Mouse (Mus musculus): Measurements from ENCODE around the gene Acacb. TPM values are rescaled to one million over a fixed set of nuclear protein-coding genes. Genes with fewer than 3 reads are reported as not detected.
A peak's percentile ranks its signal among the peaks of the same experiment; 100 is the strongest.

The Acacb gene
- total RNA-seq, 2 experiments from 2014 or later: 156 to 159 TPM

DNA sequence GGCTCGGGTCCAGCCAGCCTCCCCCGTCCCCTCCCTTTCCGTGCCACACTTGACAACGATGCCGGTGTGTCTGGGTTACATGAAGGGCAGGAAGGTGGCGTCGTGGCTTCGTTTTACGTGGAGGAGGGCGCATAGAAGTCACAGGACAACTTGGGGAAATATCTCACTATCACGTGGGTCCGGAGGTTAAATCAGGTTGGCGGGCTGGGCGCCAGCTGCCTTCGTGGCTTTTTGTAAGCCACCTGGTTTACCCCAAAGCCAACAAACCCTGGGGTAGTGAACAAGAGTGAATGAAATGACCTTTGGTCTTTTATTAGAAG is 14.9 kb upstream of the Acacb start:
- DNase-seq: peak; percentile 85 to 86
- intact Hi-C loops (cut with DNase I): loop anchor here (5.0 kb wide), 1 partner anchor 46 kb away; no protein-coding TSS in a partner anchor

DNA sequence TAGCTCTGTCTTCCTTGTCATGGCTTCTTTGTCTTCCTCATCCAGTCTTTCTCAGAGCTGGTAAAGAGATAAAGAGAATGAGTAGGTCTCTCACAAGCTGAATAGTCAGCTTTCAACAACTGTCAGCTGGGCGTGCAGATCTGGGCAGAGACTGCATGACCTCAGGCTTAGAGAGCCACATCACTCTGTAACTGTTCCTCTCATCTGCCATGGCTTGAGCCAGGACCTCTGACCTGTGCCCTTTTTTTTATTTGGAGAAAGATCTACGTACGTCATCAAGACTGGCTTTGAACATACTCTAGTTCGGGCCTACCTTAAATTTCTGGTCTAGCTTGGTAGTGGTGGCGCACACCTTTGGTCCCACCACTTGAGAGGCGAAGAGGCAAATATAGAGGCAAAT is 13.5 kb upstream of the Acacb start:
- intact Hi-C loops (cut with DNase I): loop anchor here (5.0 kb wide), 1 partner anchor 44 kb away; no protein-coding TSS in a partner anchor
- no peak for DNase-seq

DNA sequence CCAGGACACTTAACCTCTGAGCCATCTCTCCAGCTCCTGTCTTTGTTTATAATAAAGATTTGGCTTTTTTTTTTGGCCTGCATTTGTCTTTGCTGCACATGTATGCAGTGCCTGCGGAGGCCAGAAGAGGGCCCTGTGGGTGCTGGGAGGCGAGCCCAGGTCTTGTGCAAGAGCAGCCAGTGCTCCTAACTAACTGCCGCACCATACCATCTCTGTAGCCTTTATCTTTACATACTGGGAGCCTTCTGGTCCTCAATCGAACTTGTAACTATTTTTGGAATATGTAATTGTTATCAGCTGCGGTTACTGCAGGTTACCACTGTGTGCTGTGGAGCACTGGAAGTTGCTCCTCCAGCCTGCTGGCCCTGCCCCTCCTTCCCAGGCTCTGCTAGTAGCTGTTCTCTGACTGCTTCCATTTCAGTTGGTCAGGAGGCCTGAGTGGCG is 12.2 kb upstream of the Acacb start:
- DNase-seq: peak; percentile 84
- intact Hi-C loops (cut with DNase I): loop anchor here (5.0 kb wide), 1 partner anchor 43 kb away; no protein-coding TSS in a partner anchor

DNA sequence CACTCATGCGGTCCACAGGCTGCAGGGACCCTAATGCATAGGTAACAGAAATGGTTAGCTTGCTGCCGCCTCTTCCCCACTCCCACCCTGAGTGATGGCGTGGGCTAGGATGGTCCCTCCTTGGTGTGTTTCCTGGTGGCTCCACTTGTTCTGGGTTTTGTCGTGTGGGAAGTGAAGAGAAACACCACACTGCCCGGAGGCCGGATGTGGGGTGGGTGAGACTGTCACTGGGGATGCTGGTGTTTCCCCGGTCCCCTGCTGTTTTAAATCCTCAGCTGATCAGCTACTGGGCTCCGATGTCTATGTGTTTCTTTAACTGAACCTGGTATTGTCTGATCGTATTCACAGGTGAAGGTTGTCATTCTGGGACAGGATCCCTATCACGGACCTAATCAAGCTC is 10.8 kb upstream of the Acacb start:
- intact Hi-C loops (cut with DNase I): no loop called here
- no peak for DNase-seq

DNA sequence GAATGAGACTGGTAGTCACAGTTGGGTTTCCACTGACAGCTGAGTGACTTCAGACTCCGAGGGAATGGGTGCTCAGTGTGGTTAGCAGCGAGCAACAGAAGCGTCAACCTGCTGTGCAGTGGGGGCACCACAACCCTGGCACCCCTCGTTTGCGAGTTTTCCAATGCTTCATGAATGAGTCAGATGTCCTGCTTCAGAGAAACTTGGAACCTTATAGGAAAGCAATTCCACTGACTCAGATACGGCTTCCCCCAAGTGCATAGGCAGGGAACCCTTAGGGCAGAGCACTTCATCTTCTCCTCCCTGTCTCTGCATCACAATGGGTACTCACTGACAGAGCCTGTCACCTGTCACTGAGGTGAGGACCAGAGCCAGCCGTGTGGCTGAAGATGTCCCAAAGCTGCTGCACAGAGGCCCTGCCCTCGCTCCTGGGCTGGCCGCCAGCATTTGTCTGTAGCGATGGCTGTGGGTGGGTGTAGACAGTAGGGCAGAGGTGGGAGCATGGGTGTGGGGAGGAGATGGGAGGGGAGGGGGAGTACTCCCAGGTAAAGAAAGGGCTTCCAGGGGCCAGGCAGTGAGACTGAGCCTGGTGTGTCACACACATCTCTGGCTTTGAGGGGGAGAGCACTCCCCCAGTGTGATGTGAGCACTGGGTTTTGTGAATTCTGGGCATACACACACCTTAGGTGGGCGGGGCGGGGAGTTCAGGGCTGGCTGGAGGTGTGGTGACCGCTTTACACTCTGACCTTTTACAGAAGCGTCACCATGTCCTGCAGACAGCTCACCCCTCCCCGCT is 8.7 kb upstream of the Acacb start:
- peak; percentile 52 to 59 for DNase-seq

DNA sequence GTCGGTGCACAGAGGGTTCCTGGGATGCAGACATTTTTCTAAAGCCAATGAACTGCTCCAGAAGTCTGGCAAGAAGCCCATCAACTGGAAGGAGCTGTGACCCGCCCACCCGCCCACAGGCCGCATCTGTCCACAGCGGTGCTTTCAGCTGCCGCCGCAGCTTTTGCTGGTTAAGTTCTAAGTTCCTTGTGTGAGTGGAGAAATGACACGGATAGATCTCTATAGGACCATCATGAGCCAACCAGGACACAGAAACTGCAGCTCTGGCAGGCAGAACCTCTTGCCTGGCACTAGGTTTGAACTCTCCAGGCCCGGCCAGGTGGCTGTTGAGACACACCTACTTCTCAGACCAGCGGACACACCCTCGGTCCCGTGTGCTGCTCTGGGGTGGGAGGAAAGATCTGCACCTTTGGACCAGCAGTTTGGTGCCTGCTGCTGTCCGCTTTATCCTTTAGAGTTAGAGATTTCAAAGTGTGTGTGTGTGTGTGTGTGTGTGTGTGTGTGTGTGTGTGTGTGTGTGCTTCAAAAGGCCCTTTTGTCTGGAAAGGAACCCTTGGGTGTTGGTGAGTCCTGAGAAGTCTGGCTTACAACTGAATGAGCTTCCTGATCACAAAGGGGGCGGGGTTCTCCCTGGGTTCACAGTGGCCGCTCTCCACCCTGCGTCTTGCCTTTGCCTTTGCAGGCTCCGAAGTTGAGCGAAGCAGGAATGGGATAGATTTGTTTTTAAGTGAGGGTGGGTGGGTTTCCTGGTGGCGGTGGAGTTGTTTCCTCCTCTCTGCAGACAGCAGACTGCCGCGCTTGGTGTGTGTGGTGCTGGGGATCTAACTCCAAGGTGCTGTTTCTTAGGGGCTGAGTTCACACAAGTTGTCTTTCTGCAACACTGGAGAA is 7.8 kb upstream of the Acacb start:
- peak; percentile 60 to 68 for DNase-seq
- intact Hi-C loops (cut with DNase I): no loop called here

More for the DNA sequence above, 8.7 kb upstream of the Acacb start:
- intact Hi-C loops (cut with DNase I): no loop called here

DNA sequence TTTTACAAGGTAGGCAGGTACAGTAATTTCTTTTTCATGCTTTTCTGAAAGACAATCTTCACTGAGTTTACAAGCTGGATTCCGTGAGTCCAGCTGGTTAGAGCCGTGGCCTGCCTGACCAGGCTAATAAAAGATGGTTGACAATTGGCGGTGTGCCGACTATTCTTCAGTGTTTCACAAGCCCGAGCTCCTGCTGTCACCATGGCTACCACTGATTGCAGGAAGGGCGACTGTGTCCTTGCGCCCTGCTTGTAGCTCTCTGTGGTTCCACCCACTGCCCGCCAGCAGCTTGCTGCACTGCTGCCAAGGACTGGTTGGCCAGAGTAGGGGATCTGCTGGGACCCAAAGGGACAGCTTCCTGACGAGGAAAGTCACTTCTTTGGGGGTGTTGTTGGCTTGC is 7.2 kb upstream of the Acacb start:
- peak; percentile 95 to 96 for DNase-seq
- intact Hi-C loops (cut with DNase I): no loop called here

DNA sequence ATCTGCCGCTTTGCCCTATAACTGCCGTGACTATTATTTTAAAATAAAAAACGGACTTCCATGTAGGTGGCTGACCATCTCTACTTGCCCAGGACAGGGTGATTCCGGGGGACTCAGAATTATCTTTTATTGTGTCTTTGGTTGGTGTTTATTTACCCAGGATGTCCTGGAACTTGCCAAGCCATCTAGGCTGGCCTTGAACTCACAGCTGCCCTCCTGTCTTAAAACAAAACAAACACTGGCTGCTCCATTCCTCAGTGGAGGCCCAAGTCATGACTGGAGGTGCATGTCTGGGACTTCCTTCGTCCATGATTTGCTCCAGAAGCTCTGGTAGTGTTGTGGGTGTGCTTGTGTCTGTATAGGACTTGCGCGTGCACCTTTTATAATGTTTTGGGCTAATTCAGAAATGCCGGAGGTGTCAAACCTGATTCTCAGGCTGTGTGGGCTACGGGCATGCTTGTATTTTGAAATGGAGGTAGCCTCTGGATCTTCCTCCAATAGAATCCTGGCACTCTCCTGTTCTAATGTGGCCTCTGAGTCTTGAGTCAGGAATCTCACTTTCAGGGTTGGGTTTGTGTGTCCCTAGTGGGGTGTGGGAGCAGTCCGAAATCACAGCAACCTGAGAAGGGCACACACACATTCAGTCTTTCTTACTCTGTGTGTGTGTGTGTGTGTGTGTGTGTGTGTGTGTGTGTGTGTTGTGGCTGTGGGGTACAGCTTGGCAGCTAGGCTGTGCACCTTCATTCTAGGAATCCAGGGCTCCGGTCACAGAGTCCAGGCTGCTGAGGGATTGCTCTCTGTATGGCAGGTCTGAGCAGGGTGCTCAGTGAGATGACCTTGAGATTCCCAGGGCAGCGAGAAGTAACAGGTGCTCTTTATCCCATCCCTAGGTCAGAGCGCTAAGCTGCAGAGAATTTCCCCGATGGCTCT is 973 bp downstream of the Acacb start:
- DNase-seq: peak; percentile 42 to 48
- intact Hi-C loops (cut with DNase I): no loop called here

DNA sequence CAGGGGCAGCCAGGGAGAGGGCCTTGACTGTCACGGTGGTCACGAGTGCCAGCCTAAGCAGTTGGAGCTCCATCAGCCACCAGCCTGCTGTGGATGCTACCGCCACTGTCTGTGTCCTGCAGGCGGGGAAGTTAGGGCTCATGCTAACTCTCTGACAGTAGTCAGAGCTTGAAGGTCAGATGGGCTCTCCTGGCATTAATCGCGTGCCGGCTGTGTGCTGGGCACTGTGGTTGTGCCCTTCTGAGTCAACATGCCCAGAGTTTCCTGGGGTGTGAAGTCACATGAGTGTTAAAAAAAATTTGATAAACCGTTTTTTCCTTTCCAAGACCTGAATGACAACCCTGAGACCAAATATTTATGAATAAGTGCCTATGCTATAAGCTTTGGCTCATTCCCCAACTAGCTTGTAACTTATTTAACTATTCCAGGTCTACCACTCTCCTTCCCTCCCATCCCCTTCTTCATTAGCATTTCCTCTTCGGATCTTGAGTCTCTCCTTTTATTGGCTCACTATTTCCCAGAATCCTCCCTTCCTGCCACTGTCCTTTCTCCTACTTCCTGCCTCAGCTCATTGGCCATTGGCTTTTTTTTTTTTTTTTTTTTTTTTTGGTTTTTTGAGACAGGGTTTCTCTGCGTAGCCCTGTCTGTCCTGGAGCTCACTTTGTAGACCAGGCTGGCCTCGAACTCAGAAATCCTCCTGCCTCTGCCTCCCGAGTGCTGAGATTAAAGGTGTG is 6.2 kb downstream of the Acacb start:
- DNase-seq: no peak
- intact Hi-C loops (cut with DNase I): no loop called here

DNA sequence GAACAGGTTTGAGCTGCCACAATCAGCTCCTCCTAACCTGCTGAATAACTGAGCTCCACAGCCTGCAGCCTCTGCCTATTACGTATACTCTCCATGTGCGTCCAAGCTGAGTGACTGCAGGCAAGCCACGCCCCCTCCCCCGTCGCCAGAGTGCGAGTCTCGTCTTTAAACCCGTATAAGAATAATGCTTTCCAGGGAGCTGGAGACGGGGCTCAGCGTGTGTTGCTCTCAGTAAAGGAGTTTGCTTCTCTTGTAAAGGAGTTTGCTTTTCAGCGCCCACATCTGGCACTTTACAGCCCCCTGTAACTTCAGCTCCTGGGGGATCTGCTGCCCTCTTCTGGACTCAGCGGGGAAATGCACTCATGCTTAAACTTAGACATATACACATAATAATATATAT is 7.2 kb downstream of the Acacb start:
- intact Hi-C loops (cut with DNase I): no loop called here
- no peak for DNase-seq

DNA sequence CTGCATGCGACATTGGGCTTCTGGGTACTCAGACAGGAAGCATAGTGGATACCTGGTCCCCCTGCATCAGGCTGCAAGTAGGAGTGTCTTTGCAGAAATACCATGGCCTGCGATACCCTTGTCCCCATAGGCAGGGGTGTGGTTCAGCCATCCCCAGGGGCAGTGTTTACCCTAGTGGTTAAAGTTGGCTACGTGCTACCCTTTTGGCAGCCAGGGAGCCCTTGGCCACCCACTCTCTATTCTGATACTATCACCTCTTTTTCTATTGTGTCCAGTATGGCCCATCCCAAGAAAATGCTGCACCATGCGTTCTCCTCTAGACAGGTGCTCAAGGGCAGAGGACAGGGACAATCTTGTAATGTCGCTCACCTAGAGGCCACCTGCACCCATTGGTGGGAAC is 8.4 kb downstream of the Acacb start:
- DNase-seq: no peak
- intact Hi-C loops (cut with DNase I): no loop called here

DNA sequence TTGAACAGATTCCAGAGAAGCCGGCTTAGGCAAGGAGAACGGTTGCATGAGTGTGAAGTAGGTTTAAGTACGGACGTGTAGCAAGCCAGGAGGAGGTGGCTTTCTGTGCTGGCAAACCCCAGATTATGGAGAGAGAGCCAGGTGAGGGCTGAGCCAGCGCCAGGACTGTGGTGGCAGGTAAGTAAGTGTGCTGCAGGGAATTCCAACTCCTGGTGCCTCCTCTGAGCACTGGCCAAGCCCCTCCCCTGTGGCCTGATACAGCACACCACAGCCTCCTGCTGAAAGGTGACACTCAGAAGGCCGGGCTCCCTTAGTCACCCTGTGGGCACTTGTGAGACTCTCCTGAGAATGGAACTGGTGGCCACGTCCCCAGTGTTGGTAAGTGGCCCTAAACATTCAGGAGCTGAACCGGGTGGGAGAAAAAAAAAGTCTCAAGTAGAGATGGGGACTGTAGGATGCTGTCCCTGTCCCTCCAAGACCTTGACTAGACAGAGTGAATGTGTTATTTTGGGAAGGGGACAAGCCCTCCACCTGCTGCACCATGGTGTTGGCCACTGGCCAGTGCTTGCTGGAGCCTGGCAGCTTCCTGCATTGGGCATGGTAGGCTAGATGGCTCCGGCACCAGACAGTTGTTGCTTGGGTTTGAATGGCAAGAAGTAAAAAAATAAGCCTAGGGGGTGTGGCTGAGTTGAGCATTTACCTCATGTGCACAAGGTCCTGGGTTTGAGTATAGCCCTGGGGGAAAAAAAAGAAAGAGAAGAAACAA is 9.0 kb downstream of the Acacb start:
- intact Hi-C loops (cut with DNase I): no loop called here
- peak; percentile 49 to 63 for DNase-seq

DNA sequence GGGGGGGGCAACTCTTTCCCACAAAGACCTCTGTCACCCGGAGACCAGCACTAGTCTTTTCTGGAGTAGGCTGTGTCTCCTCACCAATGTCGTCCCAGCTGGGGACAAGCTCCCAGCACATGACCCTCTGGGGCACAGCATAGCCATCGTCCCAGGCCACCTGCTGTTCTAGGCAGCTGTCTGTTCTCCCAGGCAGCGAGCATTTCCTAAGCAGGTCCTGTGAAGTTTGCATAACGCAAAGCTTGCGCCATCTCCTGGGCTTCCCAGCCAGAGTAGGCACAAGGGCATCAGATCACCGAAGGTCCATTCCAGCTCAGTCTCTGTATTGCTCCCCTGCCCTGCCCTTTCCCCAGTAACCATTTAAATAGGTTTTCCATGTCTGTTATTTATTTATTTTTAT is 10.9 kb downstream of the Acacb start:
- DNase-seq: no peak
- intact Hi-C loops (cut with DNase I): no loop called here

DNA sequence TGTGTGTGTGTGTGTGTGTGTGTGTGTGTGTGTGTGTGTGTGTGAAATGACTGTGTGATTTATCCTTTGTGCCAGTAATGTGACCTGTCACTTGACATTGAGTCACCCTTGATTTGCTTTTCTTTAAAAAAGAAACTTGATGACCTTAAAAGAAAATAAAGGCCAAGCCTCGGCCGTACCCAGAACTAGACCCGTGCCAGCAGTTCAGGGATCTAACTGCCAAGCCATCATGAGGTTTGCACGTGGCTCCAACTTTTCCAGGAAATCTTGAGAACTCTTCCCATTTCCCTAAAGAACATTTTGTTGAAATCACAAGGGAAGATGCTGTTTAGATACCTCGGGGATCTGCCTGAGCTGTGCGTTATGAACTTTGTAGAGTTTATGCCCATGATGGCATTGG is 15.1 kb downstream of the Acacb start:
- intact Hi-C loops (cut with DNase I): no loop called here
- DNase-seq: no peak

DNA sequence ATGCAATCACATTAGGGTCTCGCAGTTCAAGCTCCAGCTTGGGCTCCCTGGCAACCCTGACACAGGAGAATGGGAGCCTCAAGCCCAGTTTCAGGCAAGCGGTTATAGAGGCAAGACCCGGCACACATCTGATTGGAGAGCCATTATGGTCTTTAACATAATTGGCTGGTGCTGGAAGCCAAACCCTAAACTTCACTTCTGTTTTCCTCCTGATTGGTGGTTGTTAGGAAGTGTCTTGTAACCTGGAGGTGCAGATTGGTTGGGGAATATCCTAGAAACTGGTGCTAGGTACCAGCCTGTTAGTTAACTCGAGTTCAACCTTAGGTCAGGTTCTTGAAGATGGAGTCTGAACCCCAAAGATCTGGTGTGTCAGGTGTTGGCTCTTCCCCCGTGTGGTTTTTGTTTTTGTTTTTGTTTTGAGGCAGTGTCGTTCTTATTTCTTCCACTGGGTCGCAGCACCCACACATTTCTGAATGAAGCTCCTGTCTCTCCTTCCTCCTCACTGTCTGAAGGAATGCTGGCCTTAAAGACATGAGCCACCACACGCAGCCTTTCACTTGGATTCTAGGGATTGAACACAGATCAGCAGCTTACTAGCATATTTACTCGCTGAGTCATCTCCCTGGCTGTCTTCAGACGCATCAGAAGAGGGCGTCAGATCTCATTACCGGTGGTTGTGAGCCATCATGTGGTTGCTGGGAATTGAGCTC is 15.9 kb downstream of the Acacb start:
- intact Hi-C loops (cut with DNase I): no loop called here
- no peak for DNase-seq

DNA sequence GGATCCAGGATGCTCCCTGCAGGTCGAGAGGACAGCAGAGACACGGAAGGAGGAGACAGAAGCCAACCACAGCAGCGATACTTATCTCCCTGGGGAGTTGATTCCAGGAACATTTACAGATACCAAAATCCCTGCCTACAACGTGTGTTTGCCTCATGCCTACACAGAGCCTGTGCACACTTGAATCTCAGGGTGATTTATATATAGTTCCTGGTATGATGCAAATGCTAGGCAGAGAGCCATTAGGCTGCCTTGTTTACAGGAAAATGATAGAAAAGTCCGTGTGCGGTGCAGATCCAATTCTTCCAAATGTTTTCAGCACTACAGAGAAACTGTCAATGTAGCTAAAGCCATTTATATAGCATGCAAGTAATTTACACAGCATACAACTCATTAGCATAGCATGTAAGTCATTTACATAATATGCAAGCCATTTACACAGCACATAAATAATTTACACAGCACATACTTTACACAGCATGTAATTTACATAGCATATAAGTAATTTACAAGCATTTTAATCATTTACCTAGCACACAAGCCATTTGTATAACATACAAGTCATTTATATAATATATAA is 16.9 kb downstream of the Acacb start:
- no peak for DNase-seq
- intact Hi-C loops (cut with DNase I): no loop called here

DNA sequence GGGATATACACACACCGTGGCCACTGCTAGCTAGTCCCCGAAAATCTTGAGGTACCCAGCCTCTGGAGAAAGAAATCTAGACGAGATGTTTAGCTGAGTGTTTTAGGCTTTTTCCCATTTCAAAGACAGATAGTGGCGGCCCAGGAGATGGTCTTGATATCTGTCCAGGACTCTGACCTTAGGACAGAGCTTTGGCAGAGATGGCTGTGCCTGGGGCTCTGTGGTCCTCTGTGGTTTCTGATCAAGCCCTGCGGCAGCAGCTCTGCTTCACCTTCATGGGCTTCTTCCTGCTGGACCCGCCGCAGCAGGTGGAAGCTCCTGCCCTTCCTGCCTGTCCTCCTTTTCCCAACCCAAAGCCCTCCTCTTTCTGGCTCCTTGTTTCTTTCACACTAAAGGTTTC is 24.0 kb downstream of the Acacb start:
- intact Hi-C loops (cut with DNase I): no loop called here

DNA sequence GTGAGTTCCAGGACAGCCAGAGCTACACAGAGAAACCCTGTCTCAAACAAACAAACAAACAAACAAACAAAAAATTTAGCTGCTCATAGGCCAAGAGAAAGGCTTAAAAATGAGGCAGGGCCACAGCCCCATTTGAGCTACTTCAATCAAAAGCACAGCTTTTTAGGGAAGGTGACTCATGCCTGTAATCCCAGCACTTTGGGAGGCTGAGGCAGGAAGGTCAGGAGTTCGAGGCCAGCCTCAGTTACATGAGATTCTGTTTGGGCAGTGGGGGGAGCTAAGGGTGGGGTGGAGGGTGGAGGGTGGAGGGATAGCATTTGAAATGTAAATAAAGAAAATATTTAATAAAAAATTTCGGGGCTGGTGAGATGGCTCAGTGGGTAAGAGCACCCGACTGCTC is 26.6 kb downstream of the Acacb start:
- intact Hi-C loops (cut with DNase I): no loop called here
- DNase-seq: no peak

More for the DNA sequence above, 24.0 kb downstream of the Acacb start:
- no peak for DNase-seq

Data from heart, postnatal 10 days (tissue).